Mouse (Mus musculus) limb, embryonic 10.5 days (tissue): ENCODE measurements around the gene Atrn. TPM values are rescaled to one million over a fixed set of nuclear protein-coding genes. Genes with fewer than 3 reads are reported as not detected.

Source experiments
- DNase-seq: peaks from one replicate; pipeline ENCODE4 v3.0.0-alpha.2; 2017; ENCODE audit warnings: low spot score
- H3K27ac ChIP-seq: fragments of 300-500 bp; sonication (generic); 2 replicates; pipeline ENCODE4 v1.5.1; 2016; ENCODE audit warnings: mild to moderate bottlenecking
- H3K27me3 ChIP-seq: fragments of 300-500 bp; sonication (generic); 2 replicates; pipeline ENCODE4 v1.6.1; 2016; ENCODE audit warnings: low read depth, mild to moderate bottlenecking; ENCODE audit not compliant: poor library complexity, severe bottlenecking
- H3K36me3 ChIP-seq: fragments of 300-500 bp; sonication (generic); 2 replicates; pipeline ENCODE4 v1.6.1; 2016; ENCODE audit warnings: mild to moderate bottlenecking, moderate library complexity
- H3K4me1 ChIP-seq: fragments of 300-500 bp; sonication (generic); 2 replicates; pipeline ENCODE4 v1.6.1; 2016
- H3K4me3 ChIP-seq: fragments of 300-500 bp; sonication (generic); 2 replicates; pipeline ENCODE4 v1.5.1; 2016; ENCODE audit warnings: mild to moderate bottlenecking, moderate library complexity
- H3K9me3 ChIP-seq: fragments of 300-500 bp; sonication (generic); replicated peaks from 2 replicates; pipeline ENCODE4 v1.6.1; 2016; ENCODE audit warnings: mild to moderate bottlenecking
- WGBS: fragments of 180-500 bp; shearing (Covaris S2); methylation state at CpG from one replicate; pipeline ENCODE4 v1.1.7; 2016; 5-methylcytosine and 5-hydroxymethylcytosine counted together
- polyA plus RNA-seq: library from polyadenylated mRNA; unstranded; fragments of >200 nt; fragmentation: Nextera tagmentation; extraction: Ambion mirVana; gene quantifications from 2 replicates; pipeline ENCODE4 v1.2.1, GENCODE M21; 2016

The Atrn gene
- 5.7 and 6.9 TPM in 2 replicates for polyA plus RNA-seq

- Histone ChIP-seq H3K9me3 (no peaks in the 10 kb centered on the region), H3K4me3 (peak within 1 kb of the TSS; percentile 90), H3K4me1 (peaks cover 23% of the 10 kb centered on the region), H3K36me3 (no peaks in the 10 kb centered on the region), H3K27ac (peak within 1 kb of the TSS; percentile 87), H3K27me3 (no peaks in the 10 kb centered on the region)
- WGBS, result 4% methylated on average over 50 of the region's 50 CpGs
- DNase-seq, result peak; percentile 99
Measured at GRCm38 (mm10) chr2:130905751-130906583, at the start of gene Atrn, which contains the start of gene 4930402H24Rik. TSS of gene Atrn (plus strand) at chr2:130906495. TSS of gene 4930402H24Rik (minus strand) at chr2:130906406.

GRCm38 (mm10) chr2:130862091-130862490, 44.2 kb upstream of the Atrn start:
- Histone ChIP-seq H3K27ac (no peak overlapping the region), H3K36me3 (no peaks in the 10 kb centered on the region), H3K9me3 (no peaks in the 10 kb centered on the region), H3K27me3 (no peaks in the 10 kb centered on the region), H3K4me1 (no peaks in the 10 kb centered on the region), H3K4me3 (no peak overlapping the region)
- 89% methylated on average over 3 of the region's 3 CpGs for WGBS
- DNase-seq, result no peak

GRCm38 (mm10) chr2:130870916-130871315, 35.4 kb upstream of the Atrn start:
- H3K36me3 ChIP-seq, result no peaks in the 10 kb centered on the region
- H3K9me3 ChIP-seq, result no peaks in the 10 kb centered on the region
- 0 out of 2 replicates have a peak, but pooled peaks cover 1% of the 10 kb centered on the region for H3K4me1 ChIP-seq
- no peak for DNase-seq
- 94% methylated on average over 5 of the region's 5 CpGs for WGBS
- H3K4me3 ChIP-seq, result no peak overlapping the region
- no peak overlapping the region for H3K27ac ChIP-seq
- no peaks in the 10 kb centered on the region for H3K27me3 ChIP-seq

DNA sequence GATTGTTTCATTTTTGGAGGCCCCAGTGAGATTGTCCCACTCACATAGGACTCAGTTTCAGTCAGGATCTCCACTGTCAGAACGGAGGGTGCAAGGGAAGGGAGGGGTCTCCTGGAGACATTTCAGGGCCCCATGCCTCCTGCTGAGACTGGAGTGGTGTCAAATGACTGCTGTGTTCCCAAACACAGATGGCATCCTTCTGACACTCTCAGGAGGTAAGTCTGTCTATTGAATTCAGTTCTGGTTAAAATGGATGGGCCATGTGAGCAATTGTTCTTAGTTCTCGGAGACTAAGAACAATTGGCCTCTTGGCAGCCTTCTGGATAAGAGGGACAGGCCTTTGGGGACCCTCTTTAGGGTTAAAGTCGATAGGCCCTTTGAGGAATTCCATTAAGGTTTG, 28.9 kb upstream of the Atrn start:
- no peaks in the 10 kb centered on the region for H3K27me3 ChIP-seq
- peaks cover 6% of the 10 kb centered on the region; the same call in 1 of the 2 replicates for H3K36me3 ChIP-seq
- no peak overlapping the region for H3K4me3 ChIP-seq
- peaks cover 5% of the 10 kb centered on the region; the same call in 1 of the 2 replicates for H3K4me1 ChIP-seq
- H3K27ac ChIP-seq, result no peak overlapping the region
- 64% methylated on average over 3 of the region's 3 CpGs for WGBS
- DNase-seq, result no peak
- H3K9me3 ChIP-seq, result no peaks in the 10 kb centered on the region

GRCm38 (mm10) chr2:130886983-130887382, 19.3 kb upstream of the Atrn start:
- peaks cover 10% of the 10 kb centered on the region; the same call in 1 of the 2 replicates for H3K36me3 ChIP-seq
- no peak overlapping the region for H3K4me3 ChIP-seq
- DNase-seq, result no peak
- no peak overlapping the region for H3K27ac ChIP-seq
- H3K4me1 ChIP-seq, result no peaks in the 10 kb centered on the region
- no peaks in the 10 kb centered on the region for H3K27me3 ChIP-seq
- no peaks in the 10 kb centered on the region for H3K9me3 ChIP-seq

DNA sequence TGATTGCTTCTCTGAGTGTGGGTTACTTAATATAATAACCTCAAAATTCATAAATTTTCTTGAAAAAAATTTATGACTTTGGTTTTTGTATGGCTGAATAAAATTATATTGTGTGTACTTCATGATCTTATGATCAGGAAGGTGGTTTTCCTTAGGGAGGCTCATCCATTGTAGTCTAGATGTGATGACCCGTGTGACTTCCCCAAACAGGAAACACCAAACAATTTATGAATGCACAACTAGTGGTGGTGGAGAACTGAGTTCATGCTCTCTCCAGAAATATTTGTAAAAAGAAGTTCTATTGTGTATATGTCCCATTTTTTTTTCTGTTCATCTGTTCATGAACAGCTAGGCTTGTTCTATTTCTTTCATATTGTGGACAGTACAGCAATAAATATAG, 18.8 kb upstream of the Atrn start:
- 93% methylated on average over 1 of the region's 1 CpGs for WGBS
- H3K27ac ChIP-seq, result no peak overlapping the region
- no peak for DNase-seq
- no peaks in the 10 kb centered on the region for H3K4me1 ChIP-seq
- no peak overlapping the region for H3K4me3 ChIP-seq
- no peaks in the 10 kb centered on the region for H3K27me3 ChIP-seq
- H3K9me3 ChIP-seq, result no peaks in the 10 kb centered on the region
- H3K36me3 ChIP-seq, result peaks cover 11% of the 10 kb centered on the region; the same call in 1 of the 2 replicates

DNA sequence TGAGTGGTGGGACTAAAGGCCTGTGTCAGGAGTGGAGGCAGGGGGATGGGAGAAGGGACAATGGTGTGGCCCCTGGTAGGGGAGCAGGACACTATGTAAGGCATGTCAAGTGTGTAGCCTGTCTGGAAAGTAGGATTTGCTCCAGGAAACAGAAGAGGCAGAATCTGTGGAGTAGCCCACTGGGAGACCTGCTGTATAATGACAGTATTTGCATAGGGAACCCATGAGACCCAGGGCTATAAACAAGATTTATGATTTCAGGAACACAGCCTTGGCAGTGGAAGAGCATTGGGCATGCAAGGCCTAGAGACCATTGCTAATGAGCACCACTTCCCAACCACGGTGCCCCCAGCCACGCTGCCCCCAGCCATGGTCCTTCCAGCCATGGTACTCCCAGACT, 9.4 kb upstream of the Atrn start:
- no peak overlapping the region for H3K27ac ChIP-seq
- H3K27me3 ChIP-seq, result no peaks in the 10 kb centered on the region
- 85% methylated on average over 2 of the region's 2 CpGs for WGBS
- DNase-seq, result no peak
- no peaks in the 10 kb centered on the region for H3K9me3 ChIP-seq
- no peaks in the 10 kb centered on the region; the same call in 1 of the 2 replicates for H3K4me1 ChIP-seq
- no peak overlapping the region for H3K4me3 ChIP-seq
- H3K36me3 ChIP-seq, result 0 out of 2 replicates have a peak, but pooled peaks cover 8% of the 10 kb centered on the region

DNA sequence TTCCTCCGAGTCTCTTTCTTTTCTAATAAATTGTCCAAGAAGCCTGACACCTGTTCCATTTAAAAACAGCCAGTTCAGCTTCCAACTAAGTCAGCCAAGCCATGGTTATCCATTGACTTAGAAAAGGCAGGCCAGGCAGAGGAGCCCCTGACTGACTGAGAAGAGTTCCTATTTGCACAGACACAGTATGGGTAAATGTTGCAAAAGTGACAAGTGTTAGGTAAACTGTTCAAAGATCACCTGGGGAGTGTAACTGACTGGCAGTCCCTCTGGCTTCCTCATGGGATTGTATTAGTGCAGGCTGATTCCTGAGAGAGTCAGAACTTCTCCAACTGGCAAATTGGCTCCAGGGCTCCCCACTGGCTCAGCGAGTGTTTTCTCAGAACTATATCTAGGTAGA, 8.4 kb upstream of the Atrn start:
- Histone ChIP-seq H3K9me3 (no peaks in the 10 kb centered on the region), H3K27me3 (no peaks in the 10 kb centered on the region), H3K27ac (no peak overlapping the region), H3K4me3 (no peak overlapping the region), H3K4me1 (no peaks in the 10 kb centered on the region; the same call in 1 of the 2 replicates), H3K36me3 (0 out of 2 replicates have a peak, but pooled peaks cover 2% of the 10 kb centered on the region)
- 86% methylated on average over 2 of the region's 2 CpGs for WGBS
- DNase-seq, result no peak

GRCm38 (mm10) chr2:130898783-130899182, 7.5 kb upstream of the Atrn start:
- Histone ChIP-seq H3K4me3 (no peak overlapping the region), H3K27ac (no peak overlapping the region), H3K36me3 (no peaks in the 10 kb centered on the region), H3K27me3 (no peaks in the 10 kb centered on the region), H3K4me1 (no peaks in the 10 kb centered on the region; the same call in 1 of the 2 replicates), H3K9me3 (no peaks in the 10 kb centered on the region)
- 87% methylated on average over 2 of the region's 2 CpGs for WGBS
- no peak for DNase-seq

DNA sequence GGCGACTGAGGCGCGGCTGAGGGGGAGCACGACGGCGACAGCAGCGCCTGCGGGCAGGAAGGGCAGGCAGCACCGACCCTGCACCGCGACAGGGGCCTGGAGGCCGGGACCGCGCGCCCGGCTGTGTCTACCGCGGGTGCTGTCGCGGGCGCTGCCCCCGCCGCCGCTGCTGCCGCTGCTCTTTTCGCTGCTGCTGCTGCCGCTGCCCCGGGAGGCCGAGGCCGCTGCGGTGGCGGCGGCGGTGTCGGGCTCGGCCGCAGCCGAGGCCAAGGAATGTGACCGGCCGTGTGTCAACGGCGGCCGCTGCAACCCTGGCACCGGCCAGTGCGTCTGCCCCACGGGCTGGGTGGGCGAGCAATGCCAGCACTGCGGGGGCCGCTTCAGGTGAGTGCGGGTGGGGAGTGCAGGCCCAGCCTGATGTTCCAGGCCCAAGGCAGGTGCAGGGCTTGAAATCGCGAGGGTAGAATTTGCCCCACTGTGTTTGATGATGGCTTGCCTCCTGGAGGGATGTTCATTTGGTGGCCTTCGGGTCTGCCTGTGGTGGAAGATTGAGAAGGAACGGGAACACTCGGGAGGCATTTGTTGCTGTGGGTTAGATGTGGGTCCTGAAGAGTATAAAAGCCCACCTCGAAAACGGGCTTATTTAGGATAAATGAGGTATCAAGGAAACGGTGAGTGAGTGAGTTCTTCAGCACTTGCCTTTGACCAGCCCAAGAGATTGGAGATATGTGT, 455 bp downstream of the Atrn start:
- Histone ChIP-seq H3K36me3 (no peaks in the 10 kb centered on the region), H3K27me3 (no peaks in the 10 kb centered on the region), H3K9me3 (no peaks in the 10 kb centered on the region), H3K27ac (peak overlapping the region; percentile 87), H3K4me3 (peak overlapping the region; percentile 90), H3K4me1 (peaks cover 23% of the 10 kb centered on the region)
- WGBS, result 1% methylated on average over 40 of the region's 58 CpGs
- peak; percentile 61 for DNase-seq

- Histone ChIP-seq H3K9me3 (no peaks in the 10 kb centered on the region), H3K27me3 (no peaks in the 10 kb centered on the region), H3K36me3 (no peaks in the 10 kb centered on the region), H3K4me3 (no peak overlapping the region), H3K4me1 (peaks cover 16% of the 10 kb centered on the region), H3K27ac (no peak overlapping the region)
- DNase-seq, result no peak
- WGBS, result 76% methylated on average over 1 of the region's 1 CpGs
Measured at GRCm38 (mm10) chr2:130911691-130912090, 5.4 kb downstream of the Atrn start.

DNA sequence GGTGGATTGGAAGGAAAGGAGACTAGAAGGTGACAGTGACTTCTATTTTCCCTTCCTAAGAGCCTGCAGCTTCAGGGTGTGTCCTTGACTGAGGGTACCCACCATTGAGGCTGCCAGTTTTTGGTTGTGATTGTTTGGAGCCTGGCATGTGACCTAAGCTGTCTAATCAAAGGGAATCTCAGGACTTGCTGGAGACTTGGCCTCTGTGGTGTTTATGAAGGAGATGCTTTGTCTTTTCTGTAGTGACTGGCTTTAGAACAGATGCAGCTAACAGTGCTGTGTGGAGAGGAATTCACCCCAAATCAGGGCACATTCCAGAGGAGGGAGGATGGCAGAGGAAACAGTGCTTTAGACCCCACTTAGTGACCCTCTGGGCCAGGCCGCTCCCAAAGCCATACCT, 8.6 kb downstream of the Atrn start:
- DNase-seq, result no peak
- H3K4me3 ChIP-seq, result no peak overlapping the region
- H3K36me3 ChIP-seq, result no peaks in the 10 kb centered on the region
- no peak overlapping the region for H3K27ac ChIP-seq
- no peaks in the 10 kb centered on the region for H3K9me3 ChIP-seq
- H3K4me1 ChIP-seq, result 0 out of 2 replicates have a peak, but pooled peaks cover 5% of the 10 kb centered on the region
- no peaks in the 10 kb centered on the region for H3K27me3 ChIP-seq
- WGBS, result 82% methylated on average over 1 of the region's 1 CpGs
